Mouse (Mus musculus): Measurements from ENCODE around the gene Ablim2. TPM values are rescaled to one million over a fixed set of nuclear protein-coding genes. Genes with fewer than 3 reads are reported as not detected.

Ablim2 gene
- total RNA-seq, 2 experiments from 2014 or later, result 0.22 to 0.38 TPM

- no peak for ATAC-seq (replicated peaks; ENCODE audit: low FRiP score, low TSS enrichment, poor library complexity, severe bottlenecking)
These were observed 45.7 kb downstream of the Ablim2 start for GRCm38 (mm10) chr5:35803416-35803815.

GRCm38 (mm10) chr5:35804685-35805084, 47.0 kb downstream of the Ablim2 start:
- no peak for ATAC-seq (replicated peaks; ENCODE audit: low FRiP score, low TSS enrichment, poor library complexity, severe bottlenecking)

- no peak for ATAC-seq (replicated peaks; ENCODE audit: low FRiP score, low TSS enrichment, poor library complexity, severe bottlenecking)
These were observed 47.5 kb downstream of the Ablim2 start for GRCm38 (mm10) chr5:35805209-35805608.

- no peak for ATAC-seq (replicated peaks; ENCODE audit: low FRiP score, low TSS enrichment, poor library complexity, severe bottlenecking)
These were observed 49.3 kb downstream of the Ablim2 start for GRCm38 (mm10) chr5:35807018-35807417.

GRCm38 (mm10) chr5:35810526-35810925, 52.8 kb downstream of the Ablim2 start:
- ATAC-seq (replicated peaks; ENCODE audit: low FRiP score, low TSS enrichment, poor library complexity, severe bottlenecking), result no peak

- ATAC-seq (replicated peaks; ENCODE audit: low FRiP score, low TSS enrichment, poor library complexity, severe bottlenecking), result peak; percentile 61
These were observed 54.1 kb downstream of the Ablim2 start for GRCm38 (mm10) chr5:35811639-35812295.

GRCm38 (mm10) chr5:35814334-35814941, 56.8 kb downstream of the Ablim2 start:
- no peak for ATAC-seq (replicated peaks; ENCODE audit: low FRiP score, low TSS enrichment, poor library complexity, severe bottlenecking)

- no peak for ATAC-seq (replicated peaks; ENCODE audit: low FRiP score, low TSS enrichment, poor library complexity, severe bottlenecking)
These were observed 57.4 kb downstream of the Ablim2 start for GRCm38 (mm10) chr5:35815051-35815450.

GRCm38 (mm10) chr5:35817266-35817665, 59.6 kb downstream of the Ablim2 start:
- no peak for ATAC-seq (replicated peaks; ENCODE audit: low FRiP score, low TSS enrichment, poor library complexity, severe bottlenecking)

GRCm38 (mm10) chr5:35817882-35818281, 60.2 kb downstream of the Ablim2 start:
- no peak for ATAC-seq (replicated peaks; ENCODE audit: low FRiP score, low TSS enrichment, poor library complexity, severe bottlenecking)

GRCm38 (mm10) chr5:35822721-35823120, 65.0 kb downstream of the Ablim2 start:
- no peak for ATAC-seq (replicated peaks; ENCODE audit: low FRiP score, low TSS enrichment, poor library complexity, severe bottlenecking)

GRCm38 (mm10) chr5:35826465-35826864, 68.8 kb downstream of the Ablim2 start:
- ATAC-seq (replicated peaks; ENCODE audit: low FRiP score, low TSS enrichment, poor library complexity, severe bottlenecking), result no peak

GRCm38 (mm10) chr5:35827075-35827474, 69.4 kb downstream of the Ablim2 start:
- ATAC-seq (replicated peaks; ENCODE audit: low FRiP score, low TSS enrichment, poor library complexity, severe bottlenecking), result no peak

- ATAC-seq (replicated peaks; ENCODE audit: low FRiP score, low TSS enrichment, poor library complexity, severe bottlenecking), result no peak
These were observed 70.2 kb downstream of the Ablim2 start for GRCm38 (mm10) chr5:35827856-35828255.

- no peak for ATAC-seq (replicated peaks; ENCODE audit: low FRiP score, low TSS enrichment, poor library complexity, severe bottlenecking)
These were observed 72.4 kb downstream of the Ablim2 start for GRCm38 (mm10) chr5:35830101-35830500.

- ATAC-seq (replicated peaks; ENCODE audit: low FRiP score, low TSS enrichment, poor library complexity, severe bottlenecking), result no peak
These were observed 76.2 kb downstream of the Ablim2 start for GRCm38 (mm10) chr5:35833881-35834280.

GRCm38 (mm10) chr5:35836992-35837391, 79.3 kb downstream of the Ablim2 start:
- no peak for ATAC-seq (replicated peaks; ENCODE audit: low FRiP score, low TSS enrichment, poor library complexity, severe bottlenecking)

GRCm38 (mm10) chr5:35839262-35839661, 81.6 kb downstream of the Ablim2 start:
- no peak; the same call in 1 of the 2 replicates for ATAC-seq (replicated peaks; ENCODE audit: low FRiP score, low TSS enrichment, poor library complexity, severe bottlenecking)

- ATAC-seq (replicated peaks; ENCODE audit: low FRiP score, low TSS enrichment, poor library complexity, severe bottlenecking), result no peak
These were observed 93.8 kb downstream of the Ablim2 start for GRCm38 (mm10) chr5:35851485-35851884.

- no peak for ATAC-seq (replicated peaks; ENCODE audit: low FRiP score, low TSS enrichment, poor library complexity, severe bottlenecking)
These were observed 95.8 kb downstream of the Ablim2 start for GRCm38 (mm10) chr5:35853463-35853862.

- no peak for ATAC-seq (replicated peaks; ENCODE audit: low FRiP score, low TSS enrichment, poor library complexity, severe bottlenecking)
These were observed 98.6 kb downstream of the Ablim2 start for GRCm38 (mm10) chr5:35856245-35856644.

Data from megakaryocyte-erythroid progenitor cell, adult 5-6 weeks (primary cell).